Mouse (Mus musculus): ENCODE results near the gene Gm20747. TPM values are rescaled to one million over a fixed set of nuclear protein-coding genes. Genes with fewer than 3 reads are reported as not detected.
"Not testable (repeated sequence)": the region's sequence is repeated elsewhere in the genome, so short reads cannot be mapped to it uniquely, and the experiment has no call there.

Gm20747 gene
- not detected in 2 replicates for polyA plus RNA-seq (2014; fragmentation: Nextera tagmentation; extraction: Ambion mirVana)

DNA sequence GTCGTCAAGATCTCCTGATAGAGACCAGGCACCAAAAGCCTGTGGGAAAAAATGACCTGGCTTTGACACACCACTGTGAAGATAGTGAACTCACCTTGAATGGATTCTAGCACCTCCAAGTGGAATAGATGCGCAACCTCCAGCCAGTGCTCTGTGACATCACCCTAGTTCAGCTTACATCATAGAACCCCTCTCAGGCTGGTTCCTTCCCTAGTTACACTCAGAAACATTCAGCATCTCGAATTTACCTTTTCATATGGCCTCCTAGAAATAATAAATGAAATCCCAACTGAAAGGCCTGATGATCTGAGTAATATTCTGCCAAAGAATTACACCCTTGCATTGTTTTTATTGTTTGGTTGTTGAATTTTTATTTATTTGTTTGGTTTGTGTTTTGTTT lies at the start of gene Gm20747:
Gene Gm20747, minus strand, starts transcription at position 101 of the 400 bp plus-strand sequence.
- not testable (repeated sequence) for H3K4me1 ChIP-seq (ENCODE audit: control insufficient read depth, insufficient read depth, low read length); H3K27me3 ChIP-seq (ENCODE audit: control insufficient read depth, insufficient read depth, low read length); H3K9me3 ChIP-seq (replicated peaks; ENCODE audit: control insufficient read depth, low read length); H3K36me3 ChIP-seq (replicated peaks; ENCODE audit: control insufficient read depth, insufficient read depth, low read depth, low read length); H3K27ac ChIP-seq (replicated peaks; ENCODE audit: low read depth, low read length); H3K4me3 ChIP-seq (ENCODE audit: low read depth, low read length); ATAC-seq (replicated peaks; ENCODE audit: insufficient number of reproducible peaks, low FRiP score, low TSS enrichment, low read depth); H3K4me2 ChIP-seq (ENCODE audit: low read depth, low read length); H3K9ac ChIP-seq (replicated peaks; ENCODE audit: low read length); DNase-seq (ENCODE audit: low spot score)
- no CpG with 5 or more reads among the region's 3 CpGs for WGBS

Measured in embryonic facial prominence, embryonic 11.5 days (tissue).